Mouse (Mus musculus): ENCODE results near the gene Mtrr. TPM values are rescaled to one million over a fixed set of nuclear protein-coding genes. Genes with fewer than 3 reads are reported as not detected.

Gene Mtrr
- total RNA-seq, 1 experiment: 37.8 TPM

GRCm38 (mm10) chr13:68572966-68573913 is 8.7 kb downstream of the Mtrr start:
- H3K36me3 ChIP-seq (ENCODE audit: control insufficient read depth, insufficient read depth, low read length, poor library complexity, severe bottlenecking): peaks cover 53% of the 10 kb centered on the region

GRCm38 (mm10) chr13:68572247-68572646 is 9.7 kb downstream of the Mtrr start:
- peaks cover 4 to 9% of the 10 kb centered on the region in 2 experiments; a peak in 2 of 4 replicates for H3K4me1 ChIP-seq (ENCODE audit: control insufficient read depth in 2 of 2, insufficient read depth in 2 of 2, low read length in 2 of 2, poor library complexity in 1 of 2)
- no peak for TF ChIP-seq HCFC1 (IDR thresholded peaks at IDR 0.05; ENCODE audit: borderline replicate concordance, insufficient read depth, low read length)
- TF ChIP-seq ZC3H11A (IDR thresholded peaks at IDR 0.05; ENCODE audit: borderline replicate concordance, low read depth, low read length): no peak
- TF ChIP-seq MAFK (IDR thresholded peaks at IDR 0.05; ENCODE audit: insufficient read depth, low read depth, low read length): no peak
- TF ChIP-seq ZNF384 (IDR thresholded peaks at IDR 0.05; ENCODE audit: low read depth, low read length): no peak
- no peak for TF ChIP-seq CHD2 (IDR thresholded peaks at IDR 0.05; ENCODE audit: low read depth, low read length)
- no peaks in the 10 kb centered on the region for H3K9me3 ChIP-seq (ENCODE audit: control insufficient read depth, insufficient read depth, low read depth, low read length)
- peaks cover 50% of the 10 kb centered on the region for H3K36me3 ChIP-seq (ENCODE audit: control insufficient read depth, insufficient read depth, low read length, poor library complexity, severe bottlenecking)
- DNase-seq (ENCODE audit: low read depth, low spot score): no peak
- in situ Hi-C loops (cut with MboI; ENCODE audit: low sequenced_read_pairs in 2 of 2, unreplicated experiment in 2 of 2): no loop called here
- H3K4me3 ChIP-seq (ENCODE audit: insufficient read depth in 1 of 2, low read depth in 1 of 2, low read length in 2 of 2, poor library complexity in 1 of 2, severe bottlenecking in 1 of 2): no peak overlapping the region
- no peak overlapping the region for H3K27ac ChIP-seq (ENCODE audit: insufficient read depth, low read depth, low read length, poor library complexity, severe bottlenecking)
- H3K9ac ChIP-seq (ENCODE audit: insufficient read depth, low read depth, low read length, poor library complexity, severe bottlenecking): no peak overlapping the region

More at GRCm38 (mm10) chr13:68572966-68573913, 8.7 kb downstream of the Mtrr start:
- H3K4me1 ChIP-seq (ENCODE audit: control insufficient read depth in 2 of 2, insufficient read depth in 2 of 2, low read length in 2 of 2, poor library complexity in 1 of 2): peaks cover 4 to 9% of the 10 kb centered on the region in 2 experiments; a peak in 2 of 4 replicates
- in situ Hi-C loops (cut with MboI; ENCODE audit: low sequenced_read_pairs in 2 of 2, unreplicated experiment in 2 of 2): no loop called here
- no peak overlapping the region for H3K9ac ChIP-seq (ENCODE audit: insufficient read depth, low read depth, low read length, poor library complexity, severe bottlenecking)
- TF ChIP-seq CHD2 (IDR thresholded peaks at IDR 0.05; ENCODE audit: low read depth, low read length) (no peak), ZNF384 (IDR thresholded peaks at IDR 0.05; ENCODE audit: low read depth, low read length) (no peak), ZC3H11A (IDR thresholded peaks at IDR 0.05; ENCODE audit: borderline replicate concordance, low read depth, low read length) (no peak), MAFK (IDR thresholded peaks at IDR 0.05; ENCODE audit: insufficient read depth, low read depth, low read length) (no peak), HCFC1 (IDR thresholded peaks at IDR 0.05; ENCODE audit: borderline replicate concordance, insufficient read depth, low read length) (no peak)
- no peaks in the 10 kb centered on the region for H3K9me3 ChIP-seq (ENCODE audit: control insufficient read depth, insufficient read depth, low read depth, low read length)
- no peak overlapping the region for H3K4me3 ChIP-seq (ENCODE audit: insufficient read depth in 1 of 2, low read depth in 1 of 2, low read length in 2 of 2, poor library complexity in 1 of 2, severe bottlenecking in 1 of 2)
- peak overlapping the region; percentile 14; the same call in 1 of the 2 replicates for H3K27ac ChIP-seq (ENCODE audit: insufficient read depth, low read depth, low read length, poor library complexity, severe bottlenecking)
- DNase-seq (ENCODE audit: low read depth, low spot score): no peak

- Histone ChIP-seq H3K4me3 (ENCODE audit: insufficient read depth in 1 of 2, low read depth in 1 of 2, low read length in 2 of 2, poor library complexity in 1 of 2, severe bottlenecking in 1 of 2) (no peak overlapping the region), H3K9me3 (ENCODE audit: control insufficient read depth, insufficient read depth, low read depth, low read length) (no peaks in the 10 kb centered on the region), H3K27ac (ENCODE audit: insufficient read depth, low read depth, low read length, poor library complexity, severe bottlenecking) (no peak overlapping the region), H3K36me3 (ENCODE audit: control insufficient read depth, insufficient read depth, low read length, poor library complexity, severe bottlenecking) (peaks cover 52% of the 10 kb centered on the region), H3K9ac (ENCODE audit: insufficient read depth, low read depth, low read length, poor library complexity, severe bottlenecking) (no peak overlapping the region), H3K4me1 (ENCODE audit: control insufficient read depth in 2 of 2, insufficient read depth in 2 of 2, low read length in 2 of 2, poor library complexity in 1 of 2) (peaks cover 4 to 9% of the 10 kb centered on the region in 2 experiments; a peak in 2 of 4 replicates)
- no peak for TF ChIP-seq CHD2 (IDR thresholded peaks at IDR 0.05; ENCODE audit: low read depth, low read length)
- peak; percentile 31; the same call in 1 of the 2 replicates for TF ChIP-seq ZC3H11A (IDR thresholded peaks at IDR 0.05; ENCODE audit: borderline replicate concordance, low read depth, low read length)
- in situ Hi-C loops (cut with MboI; ENCODE audit: low sequenced_read_pairs in 2 of 2, unreplicated experiment in 2 of 2): no loop called here
- DNase-seq (ENCODE audit: low read depth, low spot score): peak; percentile 71
These were observed 12.2 kb downstream of the Mtrr start for GRCm38 (mm10) chr13:68569589-68570336.

GRCm38 (mm10) chr13:68568548-68568947 is 13.4 kb downstream of the Mtrr start:
- H3K4me1 ChIP-seq (ENCODE audit: control insufficient read depth in 2 of 2, insufficient read depth in 2 of 2, low read length in 2 of 2, poor library complexity in 1 of 2): peaks cover 2 to 7% of the 10 kb centered on the region in 2 experiments; a peak in 2 of 4 replicates
- no peak overlapping the region; the same call in 1 of the 2 replicates for H3K9ac ChIP-seq (ENCODE audit: insufficient read depth, low read depth, low read length, poor library complexity, severe bottlenecking)
- H3K27ac ChIP-seq (ENCODE audit: insufficient read depth, low read depth, low read length, poor library complexity, severe bottlenecking): peak overlapping the region; percentile 23
- peaks cover 55% of the 10 kb centered on the region for H3K36me3 ChIP-seq (ENCODE audit: control insufficient read depth, insufficient read depth, low read length, poor library complexity, severe bottlenecking)
- H3K4me3 ChIP-seq (ENCODE audit: insufficient read depth in 1 of 2, low read depth in 1 of 2, low read length in 2 of 2, poor library complexity in 1 of 2, severe bottlenecking in 1 of 2): no peak overlapping the region
- no peak for DNase-seq (ENCODE audit: low read depth, low spot score)
- TF ChIP-seq CHD2 (IDR thresholded peaks at IDR 0.05; ENCODE audit: low read depth, low read length) (no peak), MAFK (IDR thresholded peaks at IDR 0.05; ENCODE audit: insufficient read depth, low read depth, low read length) (no peak), HCFC1 (IDR thresholded peaks at IDR 0.05; ENCODE audit: borderline replicate concordance, insufficient read depth, low read length) (no peak), ZC3H11A (IDR thresholded peaks at IDR 0.05; ENCODE audit: borderline replicate concordance, low read depth, low read length) (no peak), ZNF384 (IDR thresholded peaks at IDR 0.05; ENCODE audit: low read depth, low read length) (no peak)
- H3K9me3 ChIP-seq (ENCODE audit: control insufficient read depth, insufficient read depth, low read depth, low read length): no peaks in the 10 kb centered on the region
- in situ Hi-C loops (cut with MboI; ENCODE audit: low sequenced_read_pairs in 2 of 2, unreplicated experiment in 2 of 2): no loop called here

Measured in ES-E14 (cell line).